Mouse (Mus musculus): ENCODE results near the gene Psmd6.
A peak's percentile ranks its signal among the peaks of the same experiment; 100 is the strongest.

The Psmd6 gene

DNA sequence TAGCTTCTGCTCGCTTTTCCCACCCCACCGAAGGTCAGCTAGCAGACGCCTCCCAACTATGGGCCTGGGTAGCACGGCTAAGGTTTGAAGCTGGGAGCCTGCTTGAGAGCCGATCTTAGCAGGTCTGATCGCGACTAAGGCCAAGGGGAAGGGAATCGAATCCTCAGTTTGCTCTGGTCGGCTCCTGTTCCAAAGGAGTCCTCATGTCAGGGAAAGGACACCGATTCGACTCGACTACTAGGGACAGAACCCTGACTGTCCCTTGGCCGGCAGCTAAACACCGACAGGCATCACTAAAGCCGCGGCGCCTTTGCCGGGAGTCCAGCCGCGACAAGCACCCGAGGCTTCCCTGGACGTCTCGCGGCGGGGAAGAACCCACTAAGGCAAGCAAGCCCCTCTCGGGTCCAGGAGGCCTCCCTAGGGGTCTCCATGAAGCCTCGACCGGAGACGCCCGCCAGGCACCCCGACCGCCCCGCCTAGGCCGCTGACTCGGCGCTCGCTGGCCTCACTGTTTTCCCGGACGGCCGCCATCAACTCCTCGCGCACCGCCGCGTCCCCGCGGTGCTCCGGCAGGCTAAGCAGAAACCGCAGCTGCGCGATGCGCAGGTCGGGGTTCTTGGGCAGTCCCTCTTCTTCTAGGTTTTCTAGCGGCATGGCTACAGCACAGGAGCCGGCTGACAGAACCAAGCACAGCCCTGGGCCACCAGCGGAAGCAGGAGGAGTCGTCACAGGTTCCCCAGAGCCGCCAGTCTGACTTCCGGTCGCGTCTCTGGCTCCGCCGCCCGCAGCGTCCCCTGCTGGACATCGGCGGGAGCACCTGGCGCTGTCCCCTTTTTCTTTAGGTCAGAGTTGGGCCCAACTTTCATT, at the start of gene Psmd6:
Gene Psmd6 (minus strand): TSS at position 755 of the 867 bp plus-strand sequence.
- DNase-seq: peak; percentile 89

DNA sequence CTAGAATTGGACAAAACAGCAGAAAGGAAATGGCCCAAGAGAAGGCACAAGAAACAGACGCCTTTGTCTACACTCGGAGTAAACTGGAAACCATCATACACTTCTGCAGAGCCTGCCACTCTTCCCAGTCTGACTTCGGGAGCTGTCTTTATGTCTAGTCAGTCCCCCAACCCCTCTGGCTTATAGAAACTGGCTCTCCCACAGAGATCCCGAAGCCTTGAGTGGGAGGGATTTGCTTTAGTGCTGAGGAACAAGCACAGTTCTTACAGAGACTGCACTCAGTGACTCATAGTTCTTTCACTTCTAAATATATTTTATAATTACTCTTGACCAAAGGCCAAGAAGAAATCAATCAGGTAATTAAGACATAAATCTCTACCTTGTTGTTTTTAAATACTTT, 10.1 kb downstream of the Psmd6 start:
- no peak for DNase-seq

DNA sequence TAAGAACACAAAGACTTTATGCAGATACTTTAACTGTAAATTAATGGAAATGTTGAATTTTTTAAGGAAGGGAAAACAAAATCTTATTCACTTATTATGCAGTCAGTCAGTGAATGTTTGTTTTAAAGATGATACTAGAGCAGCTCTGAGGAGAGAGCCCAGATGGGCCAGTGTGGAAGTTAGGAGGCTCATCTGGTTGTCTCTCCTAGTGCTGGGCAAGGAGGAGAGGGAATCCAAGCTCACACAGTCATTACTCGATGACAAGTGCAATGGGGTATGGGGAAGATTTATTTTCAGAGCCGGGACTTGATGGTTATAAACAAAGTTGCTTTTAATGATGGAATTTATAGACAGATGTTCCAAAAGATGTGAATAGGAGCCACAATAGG, 15.9 kb downstream of the Psmd6 start:
- DNase-seq: no peak

GRCm38 (mm10) chr14:14104213-14104929, 16.4 kb downstream of the Psmd6 start:
- DNase-seq: no peak

GRCm38 (mm10) chr14:14101296-14101695, 19.5 kb downstream of the Psmd6 start:
- no peak for DNase-seq

DNA sequence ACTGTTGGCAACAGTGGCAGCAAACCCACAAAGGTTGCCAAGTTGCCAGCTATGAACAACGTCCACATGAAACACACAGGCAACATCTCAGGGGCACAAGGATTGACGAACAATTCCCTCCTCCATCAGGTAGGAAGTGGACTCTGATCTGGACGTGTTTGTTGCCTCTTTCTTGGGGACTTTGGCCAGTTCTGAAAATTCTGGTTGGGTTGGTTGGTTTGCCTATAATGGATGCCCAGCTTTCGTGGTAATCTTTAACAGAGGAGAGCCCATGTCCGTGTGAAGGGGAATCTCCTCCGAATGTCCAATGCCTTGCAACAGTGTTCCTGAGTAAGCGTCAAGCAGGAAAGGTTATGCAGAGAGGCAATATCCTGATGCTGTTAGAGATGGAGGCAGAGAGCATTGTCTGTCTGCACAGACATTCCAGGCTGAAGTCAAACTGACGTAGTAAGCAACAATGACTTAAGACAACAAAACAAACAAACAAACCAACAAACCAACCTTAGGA, 20.0 kb downstream of the Psmd6 start:
- no peak for DNase-seq

DNA sequence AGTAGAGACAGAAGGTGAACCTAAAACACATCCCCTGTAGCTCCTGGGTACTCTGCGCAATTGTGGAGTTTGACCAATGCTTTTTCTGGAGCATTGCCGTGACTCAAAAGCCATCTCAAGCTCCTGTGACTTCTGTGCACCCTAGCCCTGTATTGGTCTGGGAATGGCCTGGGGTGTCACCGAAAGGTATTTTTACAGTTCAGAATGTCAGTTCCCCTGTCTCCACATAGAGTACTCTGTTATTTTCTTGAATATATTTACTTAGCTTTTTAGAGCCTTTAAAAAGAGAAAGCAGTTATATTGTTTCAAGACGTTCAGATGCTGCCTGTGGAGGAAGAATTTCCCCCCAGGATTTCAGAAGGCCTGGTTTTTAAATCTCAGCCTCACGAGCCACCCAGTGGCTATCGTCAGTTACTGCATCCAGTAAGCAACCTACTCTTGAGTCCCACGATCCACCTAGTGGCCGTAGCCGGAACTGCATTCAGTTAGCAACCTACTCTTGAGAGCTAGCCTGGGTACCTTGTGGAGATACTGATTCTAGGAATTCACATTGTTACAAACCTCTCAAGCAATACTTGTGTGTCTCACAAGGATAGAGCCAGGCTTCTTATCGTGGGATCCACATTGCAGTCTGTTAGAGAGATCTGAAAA, 22.3 kb downstream of the Psmd6 start:
- peak; percentile 98 for DNase-seq

GRCm38 (mm10) chr14:14090571-14090970, 30.2 kb downstream of the Psmd6 start:
- no peak for DNase-seq

DNA sequence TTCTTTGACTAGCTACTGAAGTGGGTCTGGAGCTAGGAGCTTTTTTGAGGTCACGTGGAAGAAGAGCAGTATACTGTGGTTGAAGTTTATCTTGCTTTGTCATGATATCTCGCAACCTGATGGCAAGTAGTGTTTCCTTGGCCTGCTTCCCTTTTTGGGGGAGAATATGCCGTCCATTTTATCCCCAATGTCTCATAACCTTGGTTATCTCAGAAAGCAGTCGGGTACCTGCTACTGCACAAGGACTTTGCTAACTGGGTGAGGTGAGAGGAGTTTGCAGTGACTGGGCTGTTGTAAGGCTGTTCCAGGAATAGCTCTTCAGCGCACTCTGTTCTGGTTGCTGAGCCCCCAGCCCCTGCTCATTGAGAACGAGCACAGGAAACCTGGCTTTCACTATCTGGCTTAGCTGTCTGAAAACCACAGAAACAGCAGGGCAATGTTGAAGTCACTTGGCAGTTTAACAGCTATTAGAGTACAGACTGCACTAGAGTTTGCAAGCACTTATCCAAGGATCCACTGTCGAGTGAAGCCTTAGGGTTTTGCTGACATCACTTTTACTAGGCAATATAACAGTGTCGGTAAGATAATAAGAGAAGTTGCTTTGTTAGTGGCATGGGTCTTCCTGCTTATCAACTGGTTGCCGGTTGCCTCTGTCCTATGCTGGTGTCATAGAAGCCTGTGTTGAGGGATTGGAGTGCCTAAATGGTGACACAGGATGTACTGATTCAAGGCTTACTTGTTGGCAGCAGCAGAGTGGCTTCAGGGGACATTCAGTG, 32.6 kb downstream of the Psmd6 start:
- no peak for DNase-seq

GRCm38 (mm10) chr14:14087348-14087747, 33.4 kb downstream of the Psmd6 start:
- no peak for DNase-seq

DNA sequence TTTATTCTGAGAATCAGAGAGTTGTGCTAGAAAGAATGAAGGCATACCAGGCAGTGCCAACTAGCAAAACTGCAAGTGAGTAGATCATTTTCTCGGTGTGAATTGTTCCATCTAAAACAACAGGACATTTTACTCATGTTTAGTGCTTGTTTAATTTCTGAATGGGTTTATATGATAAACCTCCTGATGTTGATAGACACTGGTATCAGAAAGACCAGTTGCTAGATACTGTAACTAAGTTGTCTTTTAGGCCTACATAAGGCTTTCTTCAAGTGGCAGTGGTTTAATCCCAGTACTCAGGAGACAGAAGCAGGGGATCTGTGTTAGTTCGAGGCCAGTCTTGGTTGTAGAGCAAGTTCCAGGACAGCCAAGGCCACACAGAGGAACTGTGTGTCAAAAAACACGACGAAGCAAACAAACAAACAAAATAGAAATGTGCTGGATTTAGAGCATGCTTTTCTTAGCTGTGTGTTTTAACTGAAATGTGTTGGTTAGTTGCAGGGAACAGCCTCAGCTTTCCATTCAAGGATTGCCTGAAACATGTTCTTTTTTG, 34.0 kb downstream of the Psmd6 start:
- DNase-seq: no peak

- DNase-seq: no peak
Observed at GRCm38 (mm10) chr14:14083811-14084210, 37.0 kb downstream of the Psmd6 start.

- DNase-seq: no peak
Observed at GRCm38 (mm10) chr14:14080604-14081194, 40.1 kb downstream of the Psmd6 start.

- DNase-seq: no peak
Observed at GRCm38 (mm10) chr14:14071456-14071855, 49.3 kb downstream of the Psmd6 start.

- DNase-seq: no peak
Observed at GRCm38 (mm10) chr14:14070541-14071315, 50.1 kb downstream of the Psmd6 start.

- no peak for DNase-seq
Observed at GRCm38 (mm10) chr14:14068553-14068952, 52.2 kb downstream of the Psmd6 start.

DNA sequence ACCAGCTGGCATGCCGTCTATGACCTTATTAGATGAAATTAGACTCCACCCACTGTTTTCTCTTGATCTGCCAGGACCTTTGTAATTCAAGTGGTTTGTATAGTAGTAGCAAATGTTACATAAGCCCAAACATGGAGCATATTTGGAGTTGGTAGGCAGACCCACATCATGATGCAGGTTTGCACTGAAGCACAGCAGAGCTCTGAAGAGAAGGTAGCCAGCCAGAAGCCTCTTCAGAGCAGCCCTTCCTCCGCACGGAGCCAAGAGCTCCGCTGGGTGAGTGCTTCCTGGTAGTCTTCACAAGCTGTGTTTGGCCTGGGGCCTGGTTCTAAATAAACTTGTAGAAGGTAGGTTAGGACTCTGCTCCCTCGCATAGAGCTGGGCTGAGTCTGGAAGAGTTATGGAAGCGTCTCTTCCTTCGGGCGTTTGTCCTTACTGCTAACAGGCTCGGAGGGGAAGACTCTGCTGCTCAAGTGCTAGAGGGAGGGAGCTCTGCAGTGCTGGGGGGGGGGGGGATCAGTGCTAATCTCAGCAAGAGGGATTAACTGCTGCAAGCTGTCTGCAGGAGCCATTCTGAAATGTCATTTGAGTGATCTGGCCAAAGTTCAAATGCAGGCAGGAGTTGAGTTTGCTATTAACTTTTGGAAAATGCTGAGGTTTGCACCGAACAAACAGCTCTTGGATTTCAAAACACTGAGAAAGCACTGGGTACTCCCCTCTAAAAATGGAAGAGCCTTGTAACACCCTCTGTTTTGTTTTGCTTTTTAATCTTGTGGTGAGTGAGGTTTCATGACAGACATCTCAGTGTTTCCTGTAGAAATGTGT, 52.9 kb downstream of the Psmd6 start:
- DNase-seq: peak; percentile 10

DNA sequence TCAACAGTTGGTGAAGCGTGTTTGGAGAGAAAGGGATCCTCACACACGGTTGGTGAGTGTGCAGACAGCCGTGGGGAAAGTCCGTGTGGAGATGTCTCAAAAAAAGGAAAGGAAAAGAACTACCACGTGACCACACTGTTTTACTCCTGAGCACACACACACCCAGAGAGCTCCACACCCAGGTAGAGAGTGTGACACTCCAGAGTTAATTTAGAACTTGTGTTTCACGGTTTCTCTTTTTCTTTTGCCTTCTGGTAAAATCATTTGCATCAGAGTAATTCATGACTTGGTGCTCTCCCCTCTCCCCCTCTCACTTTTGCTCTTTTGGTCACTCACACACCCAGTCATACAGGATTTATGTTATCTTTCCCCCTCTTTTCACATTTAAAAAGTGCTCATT, 54.5 kb downstream of the Psmd6 start:
- no peak for DNase-seq

- no peak for DNase-seq
Observed at GRCm38 (mm10) chr14:14065142-14065498, 55.7 kb downstream of the Psmd6 start.

GRCm38 (mm10) chr14:14064486-14065141, 56.2 kb downstream of the Psmd6 start:
- DNase-seq: no peak
